Mouse (Mus musculus) cerebellum, adult 2 months (tissue): ENCODE measurements around the gene Evi2a. TPM values are rescaled to one million over a fixed set of nuclear protein-coding genes. Genes with fewer than 3 reads are reported as not detected.

Source experiments
- DNase-seq, 2 experiments: peaks; one replicate each; pipeline ENCODE4 v3.0.0; 2021
- H3K27ac ChIP-seq: fragments of 200-500 bp; 2 replicates; pipeline ENCODE4 v1.5.1; 2012; ENCODE audit warnings: low read length, control low read depth, inconsistent platforms; ENCODE audit not compliant: insufficient read depth
- H3K27me3 ChIP-seq: fragments of 200-500 bp; 2 replicates; pipeline ENCODE4 v1.6.1; 2012; ENCODE audit warnings: inconsistent platforms, mild to moderate bottlenecking, low read length, moderate library complexity; ENCODE audit not compliant: control insufficient read depth, insufficient read depth
- H3K4me1 ChIP-seq: fragments of 200-500 bp; 2 replicates; pipeline ENCODE4 v1.6.1; 2011; ENCODE audit warnings: low read length; ENCODE audit not compliant: control insufficient read depth, insufficient read depth
- H3K4me3 ChIP-seq: fragments of 200-500 bp; replicated peaks from 2 replicates; pipeline ENCODE3; 2011; ENCODE audit warnings: mild to moderate bottlenecking, low read depth, low read length, control low read depth; ENCODE audit not compliant: insufficient read depth
- CTCF ChIP-seq: fragments of 200-500 bp; IDR thresholded peaks from 2 replicates; pipeline ENCODE4 v1.5.1; 2011; ENCODE audit warnings: low read depth, mild to moderate bottlenecking, control low read depth, low read length, moderate library complexity, borderline replicate concordance; ENCODE audit not compliant: insufficient read depth
- POLR2A ChIP-seq: fragments of 200-500 bp; IDR thresholded peaks from 2 replicates; pipeline ENCODE4 v1.6.1; 2011; ENCODE audit warnings: low read length, control low read depth, borderline replicate concordance; ENCODE audit not compliant: insufficient read depth
- WGBS: fragments of 180-500 bp; shearing (Covaris S2); methylation state at CpG from one replicate; pipeline ENCODE4 v1.1.7; 2018; 5-methylcytosine and 5-hydroxymethylcytosine counted together
- polyA plus RNA-seq: library from polyadenylated mRNA; depleted of rRNA; stranded (reverse); fragments of >200 nt; gene quantifications from 2 replicates; pipeline ENCODE4 v1.2.3, GENCODE M21; 2012

The Evi2a gene
- polyA plus RNA-seq, 1 experiment, result 72.3 TPM

DNA sequence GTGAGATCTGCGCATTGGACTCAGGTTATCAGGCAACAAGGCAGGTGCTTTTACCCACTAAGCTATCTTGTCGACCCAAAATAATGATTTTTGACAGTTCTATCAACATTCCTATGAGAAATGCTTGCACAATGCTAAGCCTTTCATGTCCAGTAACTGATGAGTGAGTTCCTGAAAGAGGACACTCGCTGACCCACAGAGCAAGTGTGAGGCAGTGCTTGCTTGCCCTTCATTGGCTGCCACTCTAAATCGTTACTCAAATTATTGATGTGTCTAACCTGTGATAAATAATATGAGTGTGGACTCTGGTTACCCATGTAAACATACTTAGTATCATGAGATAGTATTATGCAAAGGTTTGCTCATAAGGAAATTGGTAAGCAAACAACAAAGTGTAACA is 30.1 kb upstream of the Evi2a start:
- TF ChIP-seq POLR2A (no peak), CTCF (no peak)
- H3K27me3 ChIP-seq, result no peaks in the 10 kb centered on the region
- H3K4me3 ChIP-seq, result no peak overlapping the region
- no peaks in the 10 kb centered on the region for H3K4me1 ChIP-seq
- 95% methylated on average over 4 of the region's 4 CpGs for WGBS
- DNase-seq, result no peak
- H3K27ac ChIP-seq, result no peak overlapping the region

DNA sequence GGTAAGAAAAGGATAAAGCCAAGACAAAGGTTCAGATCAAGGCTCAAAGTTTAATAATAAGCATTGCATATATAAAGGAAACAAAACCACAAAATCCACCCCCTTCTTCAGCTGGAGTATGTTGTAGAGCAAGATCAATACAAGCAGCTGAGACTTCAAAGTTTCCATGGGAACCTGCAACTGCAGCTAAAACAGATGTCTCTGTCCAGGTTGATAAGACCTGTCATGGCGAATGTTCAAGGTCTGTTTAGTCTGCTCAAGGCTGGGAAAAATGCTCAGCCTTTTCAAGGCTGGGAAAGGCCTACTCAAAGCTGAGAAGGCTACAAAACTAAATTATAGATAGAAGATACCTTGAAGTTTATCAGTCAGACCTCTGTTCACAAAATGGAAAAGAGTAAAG is 22.2 kb upstream of the Evi2a start:
- WGBS, result 93% methylated on average over 1 of the region's 1 CpGs
- Histone ChIP-seq H3K4me3 (no peak overlapping the region), H3K27me3 (no peaks in the 10 kb centered on the region), H3K27ac (no peak overlapping the region), H3K4me1 (no peaks in the 10 kb centered on the region)
- no peak for DNase-seq
- TF ChIP-seq CTCF (no peak), POLR2A (no peak)

DNA sequence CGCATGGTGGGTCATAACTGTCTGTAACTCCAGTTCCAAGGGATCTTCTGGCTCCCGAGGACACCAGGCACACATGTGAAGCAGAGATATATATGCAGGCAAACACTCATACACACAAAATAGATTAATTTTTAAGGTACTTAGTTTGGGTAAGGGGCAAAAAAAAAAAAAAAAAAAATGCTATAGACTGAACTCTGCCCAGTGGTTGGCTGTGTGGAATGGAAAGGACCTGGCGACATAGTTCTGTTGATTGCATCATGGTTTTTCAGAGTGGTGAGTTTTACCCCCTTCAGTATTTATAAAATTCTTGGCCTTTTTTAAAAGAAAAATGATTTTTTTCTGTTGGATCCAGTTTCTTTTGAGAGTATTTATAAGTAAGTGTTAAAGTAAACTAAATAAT is 5.9 kb upstream of the Evi2a start:
- TF ChIP-seq POLR2A, result no peak
- TF ChIP-seq CTCF, result no peak
- Histone ChIP-seq H3K4me3 (no peak overlapping the region), H3K27me3 (no peaks in the 10 kb centered on the region), H3K27ac (no peak overlapping the region), H3K4me1 (peaks cover 10% of the 10 kb centered on the region)
- WGBS, result 96% methylated on average over 3 of the region's 3 CpGs
- DNase-seq, result no peak

- TF ChIP-seq CTCF (no peak), POLR2A (no peak)
- no peak for DNase-seq
- Histone ChIP-seq H3K4me3 (no peak overlapping the region), H3K27me3 (no peaks in the 10 kb centered on the region), H3K4me1 (peaks cover 10% of the 10 kb centered on the region), H3K27ac (no peak overlapping the region)
- 96% methylated on average over 4 of the region's 4 CpGs for WGBS
These were observed 5.1 kb upstream of the Evi2a start for GRCm38 (mm10) chr11:79535554-79535953.

- TF ChIP-seq CTCF (no peak), POLR2A (no peak)
- H3K27ac ChIP-seq, result no peak overlapping the region
- 22% methylated on average over 8 of the region's 8 CpGs for WGBS
- H3K27me3 ChIP-seq, result no peaks in the 10 kb centered on the region
- H3K4me3 ChIP-seq, result no peak overlapping the region
- H3K4me1 ChIP-seq, result peaks cover 10% of the 10 kb centered on the region
- peak; percentile 33 to 54 for DNase-seq
These were observed 3.7 kb upstream of the Evi2a start for GRCm38 (mm10) chr11:79533950-79534690.

DNA sequence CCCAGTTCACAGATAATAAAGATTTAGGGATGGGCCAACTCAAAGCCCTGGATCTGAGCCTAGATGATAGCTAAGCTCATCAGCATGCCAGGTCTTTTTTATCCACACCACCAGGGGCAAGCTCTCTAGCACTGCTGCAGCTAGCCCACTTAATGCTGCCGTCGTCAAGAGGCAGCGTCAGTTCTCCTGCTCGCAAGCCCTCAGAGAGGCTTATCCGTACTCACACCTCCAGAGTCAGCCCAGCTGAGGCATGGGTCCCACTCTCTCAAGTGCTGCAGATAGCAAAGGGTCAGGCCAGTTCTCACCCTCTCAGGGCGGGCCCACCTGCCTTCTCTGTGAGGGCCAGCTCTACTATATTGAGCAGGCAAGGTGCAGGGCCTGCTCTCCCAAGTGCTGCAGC is 2.9 kb upstream of the Evi2a start:
- Histone ChIP-seq H3K4me1 (peaks cover 10% of the 10 kb centered on the region), H3K4me3 (no peak overlapping the region), H3K27me3 (no peaks in the 10 kb centered on the region), H3K27ac (no peak overlapping the region)
- TF ChIP-seq POLR2A (no peak), CTCF (no peak)
- WGBS, result 79% methylated on average over 6 of the region's 6 CpGs
- DNase-seq, result peak in 1 of 2 experiments; percentile 17

GRCm38 (mm10) chr11:79531485-79531884 is 1.1 kb upstream of the Evi2a start:
- DNase-seq, result no peak
- Histone ChIP-seq H3K27me3 (no peaks in the 10 kb centered on the region), H3K4me1 (peaks cover 12% of the 10 kb centered on the region), H3K4me3 (no peak overlapping the region), H3K27ac (no peak overlapping the region)
- 96% methylated on average over 4 of the region's 4 CpGs for WGBS
- TF ChIP-seq POLR2A, result no peak
- TF ChIP-seq CTCF, result no peak

GRCm38 (mm10) chr11:79530774-79531173 is 365 bp upstream of the Evi2a start:
- Histone ChIP-seq H3K4me1 (peaks cover 12% of the 10 kb centered on the region), H3K27ac (no peak overlapping the region), H3K27me3 (no peaks in the 10 kb centered on the region), H3K4me3 (no peak overlapping the region)
- TF ChIP-seq POLR2A (no peak), CTCF (no peak)
- 91% methylated on average over 11 of the region's 11 CpGs for WGBS
- no peak for DNase-seq
